ENCODE assay signal across 8 mouse cellular contexts in genomic region chr19:18974796-18975660, GRCm38 (mm10).
DNase-seq lines count a peak whose midpoint lies in the region; ATAC-seq and TF ChIP-seq lines count a peak whose summit lies in the region.
"Had no signal": no experiment of that assay in that cellular context is flagged by ENCODE, and none has a peak within 500 bp of the region (broad histone marks: within the 10 kb centered on the region; RNA-seq: fewer than 3 reads in every experiment).

No protein-coding gene starts in this region.

- no peak overlapping the region for H3K9ac ChIP-seq in liver, adult 2 months (ENCODE audit: low read depth, low read length)
- no peak overlapping the region for H3K9ac ChIP-seq in neural tube, embryonic 14.5 days (replicated peaks; ENCODE audit: low read depth, low read length)
- H3K9ac ChIP-seq: embryonic facial prominence, embryonic 13.5 days had no signal

- H3K4me2 ChIP-seq in neural tube, embryonic 14.5 days (ENCODE audit: low read depth, low read length), result no peak overlapping the region
- H3K4me2 ChIP-seq: embryonic facial prominence, embryonic 13.5 days had no signal

- no peaks in the 10 kb centered on the region for H3K4me1 ChIP-seq in liver, adult 2 months (ENCODE audit: control insufficient read depth, insufficient read depth, low read length)
- no peaks in the 10 kb centered on the region for H3K4me1 ChIP-seq in neural tube, embryonic 14.5 days (ENCODE audit: control insufficient read depth, insufficient read depth, low read length)
- H3K4me1 ChIP-seq: embryonic facial prominence, embryonic 13.5 days had no signal

- 55% methylated on average over 5 of the region's 5 CpGs for WGBS in liver, adult 2 months
- WGBS in neural tube, embryonic 14.5 days, result 61% methylated on average over 5 of the region's 5 CpGs

- H3K4me3 ChIP-seq in liver, adult 2 months (ENCODE audit: insufficient read depth, low read depth, low read length), result no peak overlapping the region
- H3K4me3 ChIP-seq in neural tube, embryonic 14.5 days (ENCODE audit: low read depth, low read length), result no peak overlapping the region
- H3K4me3 ChIP-seq: embryonic facial prominence, embryonic 13.5 days had no signal

- no peaks in the 10 kb centered on the region for H3K36me3 ChIP-seq in liver, adult 2 months (ENCODE audit: control insufficient read depth, insufficient read depth, low read length)
- H3K36me3 ChIP-seq in neural tube, embryonic 14.5 days (ENCODE audit: control insufficient read depth, insufficient read depth, low read length), result no peaks in the 10 kb centered on the region
- H3K36me3 ChIP-seq: embryonic facial prominence, embryonic 13.5 days had no signal

- H3K9me3 ChIP-seq in neural tube, embryonic 14.5 days (ENCODE audit: control insufficient read depth, low read length), result no peaks in the 10 kb centered on the region
- H3K9me3 ChIP-seq: embryonic facial prominence, embryonic 13.5 days had no signal

- TF ChIP-seq POLR2A in liver, adult 2 months (IDR thresholded peaks at IDR 0.05; ENCODE audit: extremely low read depth, insufficient read depth, low read length), result no peak

- peak; percentile 20 for DNase-seq in liver, adult 2 months (ENCODE audit: extremely low read depth, low read depth, low spot score)
- DNase-seq in liver, result no peak
- peak; percentile 80 for DNase-seq in brain, adult 2 months (ENCODE audit: low read depth, low spot score)
- peak; percentile 15 to 76 for DNase-seq in layer of hippocampus, postnatal 14 days (ENCODE audit: low spot score in 2 of 2)

- H3K27me3 ChIP-seq in liver, adult 2 months (ENCODE audit: control insufficient read depth, insufficient read depth, low read length), result 0 out of 2 replicates have a peak, but pooled peaks cover 2% of the 10 kb centered on the region
- no peaks in the 10 kb centered on the region for H3K27me3 ChIP-seq in neural tube, embryonic 14.5 days (ENCODE audit: control insufficient read depth, insufficient read depth, low read length)
- H3K27me3 ChIP-seq: embryonic facial prominence, embryonic 13.5 days had no signal

- peak; percentile 81 for ATAC-seq in frontal cortex, adult (ENCODE audit: low TSS enrichment)
- ATAC-seq in neural tube, embryonic 14.5 days (ENCODE audit: low read depth), result peak; percentile 86
- no peak for ATAC-seq in megakaryocyte progenitor cell, adult 5-6 weeks (replicated peaks; ENCODE audit: poor library complexity)

- no peak for TF ChIP-seq CTCF in liver, adult 2 months (IDR thresholded peaks at IDR 0.05; ENCODE audit: low read depth, low read length)

- H3K27ac ChIP-seq in liver, adult 2 months (replicated peaks; ENCODE audit: insufficient read depth, low read depth, low read length), result no peak overlapping the region
- H3K27ac ChIP-seq in neural tube, embryonic 14.5 days (ENCODE audit: low read depth, low read length), result no peak overlapping the region
- H3K27ac ChIP-seq: embryonic facial prominence, embryonic 13.5 days had no signal

- no peaks in the 10 kb centered on the region for H3K79me2 ChIP-seq in liver, adult 2 months (ENCODE audit: control insufficient read depth, insufficient read depth, low read length)
